Mouse (Mus musculus) layer of hippocampus, adult 11-12 months (tissue): ENCODE measurements around the gene Gatad2a.

Experiments used
- DNase-seq: peaks from one replicate; pipeline ENCODE4 v3.0.0; 2022; ENCODE audit warnings: low spot score

The Gatad2a gene

GRCm38 (mm10) chr8:69900895-69901451 lies 95.2 kb downstream of the Gatad2a start:
- DNase-seq: no peak

- no peak for DNase-seq
Measured at GRCm38 (mm10) chr8:69899876-69900275, 96.3 kb downstream of the Gatad2a start.

- DNase-seq: no peak
Measured at GRCm38 (mm10) chr8:69897857-69898256, 98.3 kb downstream of the Gatad2a start.

- DNase-seq: no peak
Measured at GRCm38 (mm10) chr8:69895772-69896451, 100.3 kb downstream of the Gatad2a start.

- no peak for DNase-seq
Measured at GRCm38 (mm10) chr8:69894836-69895332, 101.3 kb downstream of the Gatad2a start.

- DNase-seq: peak; percentile 71
Measured at GRCm38 (mm10) chr8:69893863-69894262, 102.3 kb downstream of the Gatad2a start.

- peak; percentile 74 for DNase-seq
Measured at GRCm38 (mm10) chr8:69890813-69891241, 105.4 kb downstream of the Gatad2a start.

- DNase-seq: no peak
Measured at GRCm38 (mm10) chr8:69888902-69889301, 107.3 kb downstream of the Gatad2a start.

GRCm38 (mm10) chr8:69888244-69888866 lies 107.8 kb downstream of the Gatad2a start:
- no peak for DNase-seq

GRCm38 (mm10) chr8:69887289-69888243 lies 108.6 kb downstream of the Gatad2a start, which contains the start of gene Cilp2:
Gene Cilp2, minus strand, starts transcription at chr8:69887687.
- DNase-seq: no peak

- no peak for DNase-seq
Measured at GRCm38 (mm10) chr8:69884141-69884540, 112.0 kb downstream of the Gatad2a start.

GRCm38 (mm10) chr8:69882833-69883600 lies 113.2 kb downstream of the Gatad2a start:
- DNase-seq: no peak

GRCm38 (mm10) chr8:69882021-69882756 lies 114.0 kb downstream of the Gatad2a start:
- DNase-seq: peak; percentile 54

- DNase-seq: no peak
Measured at GRCm38 (mm10) chr8:69881261-69881865, 114.8 kb downstream of the Gatad2a start.

GRCm38 (mm10) chr8:69880841-69881240 lies 115.3 kb downstream of the Gatad2a start:
- no peak for DNase-seq

- no peak for DNase-seq
Measured at GRCm38 (mm10) chr8:69879678-69880077, 116.5 kb downstream of the Gatad2a start.

- DNase-seq: no peak
Measured at GRCm38 (mm10) chr8:69877992-69878391, 118.2 kb downstream of the Gatad2a start.

- DNase-seq: no peak
Measured at GRCm38 (mm10) chr8:69877396-69877795, 118.8 kb downstream of the Gatad2a start.

GRCm38 (mm10) chr8:69876967-69877366 lies 119.2 kb downstream of the Gatad2a start:
- no peak for DNase-seq

GRCm38 (mm10) chr8:69876097-69876496 lies 120.1 kb downstream of the Gatad2a start:
- DNase-seq: no peak
